Mouse (Mus musculus) cerebellum, adult 9-11 months (tissue): ENCODE data around the gene Atp8a1.
A peak's percentile ranks its signal among the peaks of the same experiment; 100 is the strongest.

ENCODE experiments used
- DNase-seq: peaks from one replicate; pipeline ENCODE4 v3.0.0; 2022

Gene Atp8a1

GRCm38 (mm10) chr5:67758126-67758525 is 89.1 kb downstream of the Atp8a1 start:
- peak; percentile 44 for DNase-seq

GRCm38 (mm10) chr5:67756138-67756537 is 91.1 kb downstream of the Atp8a1 start:
- DNase-seq: peak; percentile 47

DNA sequence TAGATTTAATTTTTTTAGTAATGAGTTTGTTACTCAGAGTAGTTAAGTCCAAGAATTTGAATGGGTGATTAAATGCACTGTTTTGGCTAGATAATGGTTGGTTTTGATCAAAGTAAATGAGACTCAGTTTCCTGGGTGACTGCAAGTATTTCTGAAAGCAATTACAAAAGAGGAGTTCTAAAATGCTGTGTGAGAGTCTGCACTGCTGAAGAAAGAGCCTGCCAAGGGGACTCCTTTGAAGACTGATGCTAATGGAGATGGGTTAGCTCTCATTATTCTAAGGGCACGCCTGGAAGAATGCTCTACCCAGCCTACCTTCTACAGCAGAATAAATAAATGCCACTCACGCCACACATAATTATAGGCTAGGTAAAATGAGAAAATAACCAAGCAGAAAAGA is 94.2 kb downstream of the Atp8a1 start:
- no peak for DNase-seq

DNA sequence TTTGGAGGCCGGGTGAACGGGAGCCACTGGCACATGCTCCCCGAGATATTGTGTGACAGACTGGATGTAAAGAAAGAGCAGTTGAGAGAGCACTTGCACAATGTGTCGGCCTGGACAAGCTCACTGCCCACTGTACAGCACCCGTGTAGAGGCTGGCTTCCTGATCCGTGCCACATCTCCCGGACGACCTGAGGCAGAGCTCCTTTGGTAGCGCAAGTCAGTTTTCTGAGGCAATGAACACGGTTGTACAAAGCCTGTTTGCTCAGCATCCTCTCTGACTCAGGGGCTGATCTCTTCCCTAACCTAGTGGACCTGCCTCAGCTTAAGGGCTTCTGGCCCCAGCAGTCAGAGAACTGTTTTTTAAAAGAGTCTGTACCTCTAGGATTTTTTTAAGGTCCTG is 94.6 kb downstream of the Atp8a1 start:
- peak; percentile 18 for DNase-seq

DNA sequence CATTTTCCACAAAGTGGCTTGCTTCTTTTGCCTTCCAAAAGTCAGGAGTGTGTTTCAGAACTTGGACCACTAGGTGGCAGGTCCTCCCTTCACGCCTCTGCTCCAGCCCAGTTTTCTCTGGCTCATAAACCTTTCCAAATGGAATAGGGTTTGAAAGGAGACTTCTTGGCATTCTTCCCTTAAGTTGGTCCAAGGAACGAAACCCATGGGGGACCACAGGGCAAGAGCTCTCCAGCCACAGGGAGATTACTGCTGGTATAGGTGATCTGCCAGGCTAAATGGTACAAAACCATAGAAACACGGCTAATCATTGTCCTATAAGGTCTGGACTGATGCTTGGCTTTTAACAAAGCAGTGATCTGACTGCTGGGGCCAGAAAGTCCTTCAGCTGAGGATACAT is 95.2 kb downstream of the Atp8a1 start:
- DNase-seq: peak; percentile 74

- DNase-seq: no peak
Observed at GRCm38 (mm10) chr5:67739261-67739660, 108.0 kb downstream of the Atp8a1 start.

DNA sequence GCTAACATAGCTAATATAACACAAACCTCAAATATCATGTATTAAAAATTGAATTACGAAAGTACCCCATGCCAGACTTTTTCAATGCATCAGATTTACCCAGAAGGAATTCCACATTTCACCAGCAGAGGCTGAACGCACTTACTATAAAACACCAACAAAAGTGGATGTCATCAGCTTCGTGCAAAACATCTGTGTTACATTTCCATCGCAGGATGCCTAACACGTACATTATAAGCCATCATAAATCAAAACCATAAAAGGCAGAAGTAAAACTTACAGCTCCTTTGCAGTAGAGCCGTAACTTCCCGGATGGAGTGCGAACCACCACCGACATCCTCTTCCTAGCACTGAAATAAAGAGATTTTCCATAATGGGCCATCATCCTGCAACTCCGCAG is 109.1 kb downstream of the Atp8a1 start:
- no peak for DNase-seq

- DNase-seq: peak; percentile 37
Observed at GRCm38 (mm10) chr5:67735771-67736170, 111.5 kb downstream of the Atp8a1 start.

DNA sequence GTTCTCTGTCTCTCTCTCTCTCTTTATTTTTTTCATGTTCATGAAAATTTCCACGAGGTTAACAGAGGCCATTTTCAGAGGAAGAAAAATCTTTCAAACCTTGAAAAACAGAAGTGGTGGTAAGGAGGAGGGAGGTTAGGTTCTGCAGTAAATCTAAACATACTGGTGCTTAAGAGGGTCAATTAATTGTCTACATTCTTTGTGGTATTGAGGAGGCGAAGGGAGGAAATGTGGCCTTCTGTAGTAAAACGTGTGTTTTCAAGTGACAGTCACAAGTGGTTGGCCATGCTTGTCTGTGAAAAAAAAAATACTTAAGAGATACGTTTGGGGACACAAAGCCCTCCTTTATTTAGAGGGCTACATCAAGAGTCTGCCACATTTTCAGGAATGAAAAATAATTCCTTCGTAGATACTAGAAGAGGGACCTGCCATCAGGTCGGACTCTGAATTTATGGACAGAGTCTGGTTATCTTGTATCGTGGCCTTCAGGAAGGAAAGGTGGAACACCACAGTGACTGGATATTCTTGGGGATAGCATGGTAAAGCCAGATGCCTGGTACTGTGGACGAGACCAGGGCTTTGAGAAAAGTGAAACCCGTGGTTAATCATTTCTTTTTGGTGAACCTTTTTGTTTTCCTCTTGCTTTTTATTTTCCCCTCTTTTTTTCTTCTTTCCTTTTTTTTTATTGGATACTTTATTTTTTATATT is 113.5 kb downstream of the Atp8a1 start:
- no peak for DNase-seq

- DNase-seq: no peak
Observed at GRCm38 (mm10) chr5:67733150-67733549, 114.1 kb downstream of the Atp8a1 start.

GRCm38 (mm10) chr5:67727755-67728154 is 119.5 kb downstream of the Atp8a1 start:
- DNase-seq: no peak

DNA sequence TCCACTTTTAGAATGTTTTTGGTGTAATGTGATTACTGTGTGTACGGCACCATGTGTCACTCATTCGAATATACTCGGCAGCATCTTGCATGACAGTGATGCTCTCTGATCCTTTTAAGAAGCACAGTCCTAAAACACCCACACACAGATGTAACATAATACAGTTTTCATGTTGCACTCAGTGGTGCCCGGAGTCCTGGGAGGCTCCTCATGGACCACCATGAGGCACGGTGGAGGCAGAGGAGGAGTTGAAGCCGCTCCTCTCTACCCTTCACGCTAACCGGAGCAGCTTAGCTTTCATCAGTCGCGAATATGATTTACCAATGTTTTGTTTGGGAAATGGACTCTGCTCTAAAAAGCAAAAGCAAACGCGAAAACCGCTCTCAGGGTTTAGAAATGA is 120.4 kb downstream of the Atp8a1 start:
- no peak for DNase-seq

DNA sequence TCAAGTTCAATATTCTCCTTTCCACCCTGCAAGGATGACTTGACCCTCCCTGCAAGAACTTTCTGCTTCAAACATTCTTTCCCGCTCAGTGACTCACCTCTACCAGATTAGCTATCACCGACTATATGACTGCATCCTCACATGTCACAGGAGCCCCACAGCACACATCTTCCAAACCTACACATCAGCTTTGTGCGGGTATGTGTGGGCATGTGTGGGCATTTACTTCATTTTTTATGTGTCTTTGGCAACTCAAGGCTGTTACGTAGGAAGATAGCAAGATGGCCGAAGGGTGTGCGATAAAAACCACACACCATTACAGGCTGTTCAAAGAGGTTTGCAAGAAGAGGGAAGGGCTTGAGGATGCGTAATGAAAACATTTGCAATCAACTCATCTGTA is 145.6 kb downstream of the Atp8a1 start:
- no peak for DNase-seq

DNA sequence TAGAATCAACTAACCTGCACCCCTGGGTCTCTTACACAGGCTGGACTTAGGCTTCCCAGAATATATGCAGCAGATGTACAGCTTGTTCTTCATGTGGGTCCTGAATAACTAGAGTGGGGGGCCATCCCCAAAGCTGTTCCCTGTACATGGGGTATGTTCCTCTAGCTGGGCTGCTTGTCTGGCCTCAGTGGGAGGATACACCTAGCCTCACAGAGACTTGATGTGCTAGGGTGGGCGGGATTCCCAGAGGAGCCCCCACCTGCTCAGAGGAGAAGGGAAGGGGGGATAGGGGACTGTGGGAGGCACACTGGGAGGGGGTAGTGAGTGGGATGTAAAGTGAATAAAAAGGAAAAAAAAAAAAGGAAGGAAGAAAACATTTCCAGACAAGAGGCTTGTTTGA is 147.8 kb downstream of the Atp8a1 start:
- DNase-seq: no peak

DNA sequence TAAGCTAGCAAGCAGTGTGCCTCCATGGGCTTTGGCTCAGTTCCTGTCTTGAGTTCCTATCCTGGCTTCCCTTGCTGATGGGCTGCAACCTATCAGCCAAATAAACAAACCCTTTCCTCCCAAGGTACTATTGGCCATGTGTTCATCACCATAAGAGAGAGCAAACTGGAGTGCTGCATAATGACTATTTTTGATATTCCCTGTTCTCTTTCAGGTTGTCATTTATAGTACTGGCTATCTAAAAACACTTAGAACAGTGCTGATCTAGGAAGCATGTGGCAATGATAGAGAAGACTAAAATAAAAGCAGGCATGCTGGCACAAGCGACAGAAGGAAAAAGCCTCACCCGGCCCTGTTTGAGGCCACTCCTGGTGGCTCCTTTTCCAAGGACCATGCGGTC is 149.1 kb downstream of the Atp8a1 start:
- no peak for DNase-seq

DNA sequence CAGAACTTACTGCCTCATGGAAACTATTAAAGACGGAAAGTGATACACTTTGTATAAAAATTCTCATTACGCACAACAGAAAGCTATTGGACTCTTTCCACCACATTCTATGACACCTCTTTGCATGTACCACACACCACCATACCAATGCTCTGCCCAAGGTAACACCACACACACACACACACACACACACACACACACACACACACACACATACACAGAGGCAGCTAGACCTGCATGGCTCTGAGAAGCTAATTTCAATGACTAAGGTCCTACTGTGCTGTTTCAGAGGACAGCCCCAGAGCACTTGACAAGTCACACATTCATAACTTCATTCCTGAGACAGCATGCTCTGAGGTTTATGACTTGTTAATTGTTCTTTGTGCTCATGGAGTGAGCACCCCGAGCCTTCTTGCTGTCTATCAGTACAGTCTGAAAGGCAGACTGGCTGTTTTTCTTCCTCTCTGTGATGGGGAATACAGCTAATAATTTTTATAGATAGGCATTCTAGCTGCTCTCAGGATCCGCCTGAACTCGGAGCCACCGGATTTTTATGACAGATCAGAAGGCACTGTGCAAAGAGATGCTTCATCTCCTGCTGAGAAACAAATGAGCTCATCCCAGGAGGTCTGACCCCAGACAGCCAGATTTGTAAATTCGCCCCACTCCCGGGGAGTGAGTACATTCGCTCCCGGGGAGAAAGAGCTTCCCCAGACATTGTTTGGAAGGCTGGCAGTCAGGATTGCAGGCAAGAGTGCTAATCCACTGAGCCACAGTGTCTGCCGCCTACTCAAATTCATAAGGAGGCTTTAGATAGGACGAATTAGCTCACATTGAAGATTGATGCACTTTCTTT is 150.3 kb downstream of the Atp8a1 start:
- DNase-seq: peak; percentile 38

DNA sequence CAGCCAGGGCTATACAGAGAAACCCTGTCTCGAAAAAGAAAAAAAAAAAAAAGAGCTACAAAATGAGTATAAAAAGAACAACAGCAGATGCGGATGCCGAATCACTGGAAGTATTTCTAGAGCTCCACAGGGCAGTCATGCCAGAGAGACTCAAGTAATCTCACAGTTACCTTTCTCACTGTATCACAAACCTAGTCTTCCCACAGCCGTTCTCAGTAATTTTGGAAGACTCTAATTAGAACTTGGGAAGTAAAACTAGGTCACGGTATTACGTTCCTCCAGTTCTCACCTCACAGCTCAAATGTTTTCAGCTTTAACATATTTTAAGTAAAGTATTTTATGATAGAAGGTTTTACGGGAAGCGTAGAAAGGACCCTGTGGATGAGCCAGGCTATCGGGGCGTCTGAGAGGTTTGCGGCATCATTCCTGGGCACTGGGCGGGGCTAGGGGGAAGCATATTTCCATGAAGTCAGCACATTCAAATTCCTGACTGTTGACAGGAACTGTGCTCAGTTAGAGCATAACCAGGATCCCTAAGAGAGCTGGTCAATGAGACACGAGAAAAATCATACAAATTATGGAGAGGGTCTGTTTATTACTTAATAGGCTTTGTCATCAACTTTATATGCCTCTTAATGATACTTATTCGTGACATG is 152.1 kb downstream of the Atp8a1 start:
- no peak for DNase-seq

DNA sequence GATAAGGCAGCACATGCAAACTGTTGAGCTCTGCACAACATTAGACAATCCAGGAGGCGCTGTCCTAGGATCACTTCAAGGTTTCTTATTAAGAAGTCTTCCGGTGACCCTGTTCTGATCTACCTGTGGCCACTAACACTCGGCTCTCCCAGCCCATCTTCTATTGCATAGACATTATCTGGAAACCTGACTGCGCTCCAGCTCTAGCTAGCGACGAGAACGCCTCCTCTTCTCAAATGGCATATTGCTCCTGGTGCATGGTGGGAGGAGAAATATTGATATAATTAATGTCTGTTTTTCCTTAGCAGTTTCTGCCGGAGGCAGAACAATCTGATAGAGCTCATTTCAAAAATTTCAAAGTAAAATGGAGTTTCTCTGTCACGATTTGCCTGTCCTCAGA is 156.9 kb downstream of the Atp8a1 start:
- DNase-seq: no peak

GRCm38 (mm10) chr5:67688001-67688400 is 159.2 kb downstream of the Atp8a1 start:
- DNase-seq: no peak

GRCm38 (mm10) chr5:67685906-67686305 is 161.3 kb downstream of the Atp8a1 start:
- no peak for DNase-seq

DNA sequence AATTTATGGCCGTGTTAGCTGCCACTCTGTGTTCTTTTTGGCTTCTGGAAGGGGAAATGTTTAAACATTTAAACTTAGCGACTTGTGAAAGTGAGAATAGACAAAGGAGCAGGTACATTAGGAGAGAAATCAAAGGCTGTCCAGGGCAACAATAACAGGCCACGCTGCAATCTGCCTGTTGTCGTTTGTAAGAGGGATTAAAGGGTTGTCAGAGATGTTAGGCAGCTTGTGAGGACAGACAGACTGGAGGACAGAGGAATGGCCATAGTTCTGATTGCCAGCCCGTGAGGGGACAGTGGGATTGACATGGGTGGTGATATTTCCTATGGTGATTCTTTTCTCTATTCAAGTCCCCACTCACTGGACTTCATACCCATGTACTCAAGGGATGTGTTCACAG is 161.8 kb downstream of the Atp8a1 start:
- DNase-seq: no peak

GRCm38 (mm10) chr5:67678819-67679218 is 168.4 kb downstream of the Atp8a1 start:
- DNase-seq: no peak

- no peak for DNase-seq
Observed at GRCm38 (mm10) chr5:67673008-67673407, 174.2 kb downstream of the Atp8a1 start.

DNA sequence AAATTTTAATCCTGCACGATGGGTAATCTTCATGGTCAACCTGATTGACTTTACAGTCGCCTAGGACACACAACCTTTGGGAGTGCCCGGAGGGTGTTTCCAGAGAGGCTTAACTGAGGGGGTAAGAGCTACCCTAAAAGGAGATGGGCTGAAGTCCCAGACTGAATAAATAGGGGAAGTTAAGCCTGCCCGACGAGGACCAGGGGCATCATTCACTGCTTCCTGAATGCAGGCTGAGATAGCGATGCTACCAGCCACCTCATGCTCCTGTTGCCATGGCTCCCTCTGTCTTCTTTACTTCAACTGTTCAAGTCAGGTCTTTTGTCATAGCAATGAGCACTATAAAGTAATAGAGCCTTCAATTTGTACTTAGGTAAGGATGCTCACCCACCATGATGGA is 177.1 kb downstream of the Atp8a1 start:
- DNase-seq: no peak
